Mouse (Mus musculus) lung, embryonic 16.5 days (tissue): ENCODE data around the gene Rabl3. TPM values are rescaled to one million over a fixed set of nuclear protein-coding genes. Genes with fewer than 3 reads are reported as not detected.

Experiments used
- ATAC-seq: fragments of 200-750 bp; cut with Nextera tagmentation; 2 replicates; pipeline ENCODE4 v1.8.0; 2017; ENCODE audit warnings: low read depth, mild to moderate bottlenecking, moderate library complexity
- H3K27ac ChIP-seq: fragments of 300-500 bp; sonication (generic); 2 replicates; pipeline ENCODE4 v1.5.1; 2014; ENCODE audit warnings: mild to moderate bottlenecking, control low read depth, low read length
- H3K27me3 ChIP-seq: fragments of 300-500 bp; sonication (generic); 2 replicates; pipeline ENCODE4 v1.6.1; 2014; ENCODE audit warnings: low read depth, low read length, mixed read lengths; ENCODE audit not compliant: control insufficient read depth, insufficient read depth
- H3K36me3 ChIP-seq: fragments of 300-500 bp; sonication (generic); 2 replicates; pipeline ENCODE4 v1.6.1; 2014; ENCODE audit warnings: low read length; ENCODE audit not compliant: control insufficient read depth, insufficient read depth
- H3K4me1 ChIP-seq: fragments of 300-500 bp; sonication (generic); replicated peaks from 2 replicates; pipeline ENCODE4 v1.6.1; 2014; ENCODE audit warnings: low read length, mixed read lengths; ENCODE audit not compliant: control insufficient read depth, insufficient read depth
- H3K4me2 ChIP-seq: fragments of 300-500 bp; sonication (generic); 2 replicates; pipeline ENCODE4 v1.6.1; 2014; ENCODE audit warnings: low read depth, low read length, control low read depth
- H3K4me3 ChIP-seq: fragments of 300-500 bp; sonication (generic); 2 replicates; pipeline ENCODE4 v1.5.1; 2014; ENCODE audit warnings: mild to moderate bottlenecking, low read length, control low read depth
- H3K9ac ChIP-seq: fragments of 300-500 bp; sonication (generic); 2 replicates; pipeline ENCODE4 v1.6.1; 2014; ENCODE audit warnings: low read length, control low read depth
- H3K9me3 ChIP-seq: fragments of 300-500 bp; sonication (generic); 2 replicates; pipeline ENCODE4 v1.6.1; 2016; ENCODE audit warnings: low read length; ENCODE audit not compliant: control insufficient read depth
- WGBS: fragments of 180-500 bp; shearing (Covaris S2); extraction: QIAGEN DNeasy Blood & Tissue Kit; methylation state at CpG from one replicate; pipeline ENCODE4 v1.1.7; 2014; 5-methylcytosine and 5-hydroxymethylcytosine counted together
- polyA plus RNA-seq: library from polyadenylated mRNA; unstranded; fragments of >200 nt; fragmentation: Nextera tagmentation; extraction: Ambion mirVana; gene quantifications from 2 replicates; pipeline ENCODE4 v1.2.1, GENCODE M21; 2015

The Rabl3 gene
- polyA plus RNA-seq, 1 experiment from 2014 or later: 20.5 TPM

GRCm38 (mm10) chr16:37567113-37568050 is 27.7 kb downstream of the Rabl3 start:
- H3K9ac ChIP-seq: no peak overlapping the region
- H3K27ac ChIP-seq: no peak overlapping the region
- no peak overlapping the region for H3K4me3 ChIP-seq
- ATAC-seq: no peak
- WGBS: 83% methylated on average over 12 of the region's 12 CpGs
- no peaks in the 10 kb centered on the region for H3K4me1 ChIP-seq
- no peaks in the 10 kb centered on the region for H3K27me3 ChIP-seq
- H3K36me3 ChIP-seq: peaks cover 1% of the 10 kb centered on the region
- H3K9me3 ChIP-seq: no peaks in the 10 kb centered on the region
- no peak overlapping the region for H3K4me2 ChIP-seq

GRCm38 (mm10) chr16:37571554-37571953 is 31.9 kb downstream of the Rabl3 start:
- H3K4me3 ChIP-seq: no peak overlapping the region
- H3K9me3 ChIP-seq: no peaks in the 10 kb centered on the region; the same call in 1 of the 2 replicates
- no peak for ATAC-seq
- no peak overlapping the region for H3K27ac ChIP-seq
- 84% methylated on average over 3 of the region's 3 CpGs for WGBS
- H3K4me1 ChIP-seq: no peaks in the 10 kb centered on the region
- H3K4me2 ChIP-seq: no peak overlapping the region
- no peaks in the 10 kb centered on the region for H3K27me3 ChIP-seq
- H3K9ac ChIP-seq: no peak overlapping the region
- H3K36me3 ChIP-seq: peaks cover 9% of the 10 kb centered on the region

GRCm38 (mm10) chr16:37572117-37572754 is 32.6 kb downstream of the Rabl3 start:
- H3K9me3 ChIP-seq: no peaks in the 10 kb centered on the region; the same call in 1 of the 2 replicates
- no peaks in the 10 kb centered on the region for H3K27me3 ChIP-seq
- 83% methylated on average over 12 of the region's 12 CpGs for WGBS
- ATAC-seq: no peak
- H3K27ac ChIP-seq: no peak overlapping the region
- no peak overlapping the region for H3K9ac ChIP-seq
- no peak overlapping the region for H3K4me2 ChIP-seq
- H3K4me3 ChIP-seq: no peak overlapping the region
- peaks cover 9% of the 10 kb centered on the region for H3K36me3 ChIP-seq
- H3K4me1 ChIP-seq: no peaks in the 10 kb centered on the region

GRCm38 (mm10) chr16:37573061-37573460 is 33.4 kb downstream of the Rabl3 start:
- no peak overlapping the region for H3K9ac ChIP-seq
- ATAC-seq: no peak
- no peak overlapping the region for H3K27ac ChIP-seq
- H3K9me3 ChIP-seq: no peaks in the 10 kb centered on the region; the same call in 1 of the 2 replicates
- H3K4me3 ChIP-seq: no peak overlapping the region
- whole genome bisulfite sequencing: 96% methylated on average over 5 of the region's 5 CpGs
- no peaks in the 10 kb centered on the region for H3K4me1 ChIP-seq
- H3K4me2 ChIP-seq: no peak overlapping the region
- H3K27me3 ChIP-seq: no peaks in the 10 kb centered on the region
- H3K36me3 ChIP-seq: peaks cover 9% of the 10 kb centered on the region

GRCm38 (mm10) chr16:37575325-37575724 is 35.6 kb downstream of the Rabl3 start:
- Histone ChIP-seq H3K27ac (no peak overlapping the region), H3K36me3 (peaks cover 9% of the 10 kb centered on the region), H3K4me1 (no peaks in the 10 kb centered on the region), H3K4me3 (no peak overlapping the region), H3K9ac (no peak overlapping the region), H3K4me2 (no peak overlapping the region), H3K27me3 (no peaks in the 10 kb centered on the region), H3K9me3 (no peaks in the 10 kb centered on the region; the same call in 1 of the 2 replicates)
- 57% methylated on average over 3 of the region's 3 CpGs for WGBS
- no peak for ATAC-seq

GRCm38 (mm10) chr16:37579591-37579990 is 39.9 kb downstream of the Rabl3 start:
- H3K9ac ChIP-seq: no peak overlapping the region
- no peaks in the 10 kb centered on the region for H3K27me3 ChIP-seq
- H3K27ac ChIP-seq: no peak overlapping the region
- peaks cover 6% of the 10 kb centered on the region; the same call in 1 of the 2 replicates for H3K4me1 ChIP-seq
- no peak overlapping the region for H3K4me2 ChIP-seq
- no peak for ATAC-seq
- no peaks in the 10 kb centered on the region for H3K36me3 ChIP-seq
- H3K9me3 ChIP-seq: no peaks in the 10 kb centered on the region
- H3K4me3 ChIP-seq: no peak overlapping the region
- WGBS: 76% methylated on average over 1 of the region's 1 CpGs

- no peak within 1 kb of the TSS for H3K4me3 ChIP-seq
- H3K9ac ChIP-seq: no peak within 1 kb of the TSS
- 46% methylated on average over 4 of the region's 4 CpGs for WGBS
- peaks cover 6% of the 10 kb centered on the region; the same call in 1 of the 2 replicates for H3K4me1 ChIP-seq
- H3K27ac ChIP-seq: no peak within 1 kb of the TSS
- no peaks in the 10 kb centered on the region for H3K27me3 ChIP-seq
- H3K9me3 ChIP-seq: no peaks in the 10 kb centered on the region
- no peak within 1 kb of the TSS for H3K4me2 ChIP-seq
- H3K36me3 ChIP-seq: no peaks in the 10 kb centered on the region
- ATAC-seq: no peak
These were observed 40.3 kb downstream of the Rabl3 start, which contains the start of gene Hgd for GRCm38 (mm10) chr16:37579994-37580393. Gene Hgd (plus strand): TSS chr16:37580153.

GRCm38 (mm10) chr16:37580651-37581050 is 41.0 kb downstream of the Rabl3 start:
- Histone ChIP-seq H3K9ac (no peak overlapping the region), H3K36me3 (no peaks in the 10 kb centered on the region), H3K9me3 (no peaks in the 10 kb centered on the region), H3K4me3 (no peak overlapping the region), H3K4me2 (no peak overlapping the region), H3K4me1 (peaks cover 6% of the 10 kb centered on the region; the same call in 1 of the 2 replicates), H3K27ac (no peak overlapping the region), H3K27me3 (no peaks in the 10 kb centered on the region)
- WGBS: 75% methylated on average over 4 of the region's 4 CpGs
- no peak for ATAC-seq

GRCm38 (mm10) chr16:37581901-37582300 is 42.2 kb downstream of the Rabl3 start:
- no peak for ATAC-seq
- H3K4me2 ChIP-seq: no peak overlapping the region
- H3K27me3 ChIP-seq: no peaks in the 10 kb centered on the region
- H3K4me3 ChIP-seq: no peak overlapping the region
- 66% methylated on average over 3 of the region's 3 CpGs for WGBS
- no peak overlapping the region for H3K9ac ChIP-seq
- no peaks in the 10 kb centered on the region for H3K9me3 ChIP-seq
- no peak overlapping the region for H3K27ac ChIP-seq
- H3K4me1 ChIP-seq: peaks cover 6% of the 10 kb centered on the region; the same call in 1 of the 2 replicates
- no peaks in the 10 kb centered on the region for H3K36me3 ChIP-seq
